Mouse (Mus musculus) forebrain, embryonic 16.5 days (tissue): ENCODE results near the gene Mogs. TPM values are rescaled to one million over a fixed set of nuclear protein-coding genes. Genes with fewer than 3 reads are reported as not detected.
A peak's percentile ranks its signal among the peaks of the same experiment; 100 is the strongest.

Source experiments
- ATAC-seq: fragments of 200-750 bp; cut with Nextera tagmentation; 2 replicates; pipeline ENCODE4 v1.8.0; 2017; ENCODE audit warnings: mild to moderate bottlenecking, moderate library complexity
- H3K27ac ChIP-seq: fragments of 300-500 bp; sonication (generic); 2 replicates; pipeline ENCODE4 v1.5.1; 2014; ENCODE audit warnings: low read length, control low read depth
- H3K27me3 ChIP-seq: fragments of 300-500 bp; sonication (generic); replicated peaks from 2 replicates; pipeline ENCODE4 v1.6.1; 2014; ENCODE audit warnings: low read length; ENCODE audit not compliant: control insufficient read depth, insufficient read depth
- H3K36me3 ChIP-seq: fragments of 300-500 bp; sonication (generic); 2 replicates; pipeline ENCODE4 v1.6.1; 2014; ENCODE audit not compliant: control insufficient read depth, insufficient read depth
- H3K4me1 ChIP-seq: fragments of 300-500 bp; sonication (generic); replicated peaks from 2 replicates; pipeline ENCODE4 v1.6.1; 2014; ENCODE audit warnings: low read length; ENCODE audit not compliant: control insufficient read depth, insufficient read depth
- H3K4me2 ChIP-seq: fragments of 300-500 bp; sonication (generic); 2 replicates; pipeline ENCODE4 v1.6.1; 2014; ENCODE audit warnings: mild to moderate bottlenecking, low read length, control low read depth
- H3K4me3 ChIP-seq: fragments of 300-500 bp; sonication (generic); replicated peaks from 2 replicates; pipeline ENCODE4 v1.5.1; 2014; ENCODE audit warnings: mild to moderate bottlenecking, low read length, control low read depth
- H3K9ac ChIP-seq: fragments of 300-500 bp; sonication (generic); replicated peaks from 2 replicates; pipeline ENCODE4 v1.6.1; 2014; ENCODE audit warnings: low read depth, low read length, control low read depth
- H3K9me3 ChIP-seq: fragments of 300-500 bp; sonication (generic); 2 replicates; pipeline ENCODE4 v1.6.1; 2016; ENCODE audit warnings: low read length; ENCODE audit not compliant: control insufficient read depth
- WGBS: fragments of 180-500 bp; shearing (Covaris S2); extraction: QIAGEN DNeasy Blood & Tissue Kit; methylation state at CpG from one replicate; pipeline ENCODE4 v1.1.7; 2014; 5-methylcytosine and 5-hydroxymethylcytosine counted together
- polyA plus RNA-seq: library from polyadenylated mRNA; unstranded; fragments of >200 nt; fragmentation: Nextera tagmentation; extraction: Ambion mirVana; gene quantifications from 2 replicates; pipeline ENCODE4 v1.2.1, GENCODE M21; 2015

Mogs gene
- polyA plus RNA-seq, 1 experiment from 2014 or later = 21.8 TPM

- H3K4me3 ChIP-seq = no peak overlapping the region
- no peak overlapping the region for H3K4me2 ChIP-seq
- no peak for ATAC-seq
- no peaks in the 10 kb centered on the region for H3K9me3 ChIP-seq
- peaks cover 27% of the 10 kb centered on the region for H3K4me1 ChIP-seq
- no peak overlapping the region for H3K9ac ChIP-seq
- WGBS = 25% methylated on average over 2 of the region's 2 CpGs
- H3K27me3 ChIP-seq = peaks cover 51% of the 10 kb centered on the region
- H3K36me3 ChIP-seq = no peaks in the 10 kb centered on the region
- no peak overlapping the region for H3K27ac ChIP-seq
Observed at GRCm38 (mm10) chr6:83074979-83075378, 40.3 kb upstream of the Mogs start.

GRCm38 (mm10) chr6:83077630-83078323 is 37.5 kb upstream of the Mogs start, which contains the start of gene Pcgf1:
Gene Pcgf1 (plus strand): TSS chr6:83077869.
- peak within 1 kb of the TSS; percentile 88 for H3K9ac ChIP-seq
- no peaks in the 10 kb centered on the region for H3K9me3 ChIP-seq
- peaks cover 36% of the 10 kb centered on the region for H3K27me3 ChIP-seq
- 0% methylated on average over 54 of the region's 54 CpGs for WGBS
- ATAC-seq = peak; percentile 75
- peaks cover 21% of the 10 kb centered on the region for H3K4me1 ChIP-seq
- peak within 1 kb of the TSS; percentile 94 for H3K27ac ChIP-seq
- H3K4me3 ChIP-seq = peak within 1 kb of the TSS; percentile 85
- peaks cover 8% of the 10 kb centered on the region for H3K36me3 ChIP-seq
- peak within 1 kb of the TSS; percentile 96 for H3K4me2 ChIP-seq

- Histone ChIP-seq H3K4me2 (peak overlapping the region; percentile 84), H3K9ac (peak overlapping the region; percentile 88), H3K9me3 (no peaks in the 10 kb centered on the region), H3K4me1 (peaks cover 21% of the 10 kb centered on the region), H3K27me3 (peaks cover 40% of the 10 kb centered on the region), H3K27ac (peak overlapping the region; percentile 94), H3K4me3 (peak overlapping the region; percentile 85), H3K36me3 (peaks cover 8% of the 10 kb centered on the region)
- ATAC-seq = peak; percentile 94
- WGBS = 0% methylated on average over 46 of the region's 46 CpGs
Observed at GRCm38 (mm10) chr6:83078324-83078858, 36.9 kb upstream of the Mogs start.

GRCm38 (mm10) chr6:83080210-83080609 is 35.1 kb upstream of the Mogs start:
- Histone ChIP-seq H3K4me2 (no peak overlapping the region), H3K9me3 (no peaks in the 10 kb centered on the region), H3K4me1 (peaks cover 21% of the 10 kb centered on the region), H3K36me3 (peaks cover 8% of the 10 kb centered on the region), H3K4me3 (no peak overlapping the region), H3K27me3 (peaks cover 39% of the 10 kb centered on the region), H3K27ac (no peak overlapping the region), H3K9ac (no peak overlapping the region)
- no peak for ATAC-seq
- WGBS = 95% methylated on average over 5 of the region's 5 CpGs

- Histone ChIP-seq H3K9ac (no peak overlapping the region), H3K4me2 (no peak overlapping the region), H3K36me3 (peaks cover 8% of the 10 kb centered on the region), H3K27me3 (peaks cover 48% of the 10 kb centered on the region), H3K27ac (no peak overlapping the region), H3K9me3 (no peaks in the 10 kb centered on the region), H3K4me1 (peaks cover 14% of the 10 kb centered on the region), H3K4me3 (no peak overlapping the region)
- WGBS = 6% methylated on average over 5 of the region's 5 CpGs
- no peak for ATAC-seq
Observed at GRCm38 (mm10) chr6:83083497-83083896, 31.8 kb upstream of the Mogs start.

GRCm38 (mm10) chr6:83084477-83084876 is 30.8 kb upstream of the Mogs start:
- Histone ChIP-seq H3K4me3 (no peak overlapping the region), H3K4me2 (no peak overlapping the region), H3K9ac (no peak overlapping the region), H3K36me3 (peaks cover 8% of the 10 kb centered on the region), H3K27ac (no peak overlapping the region), H3K27me3 (peaks cover 56% of the 10 kb centered on the region), H3K9me3 (no peaks in the 10 kb centered on the region), H3K4me1 (peaks cover 7% of the 10 kb centered on the region)
- WGBS = 2% methylated on average over 6 of the region's 6 CpGs
- no peak for ATAC-seq

GRCm38 (mm10) chr6:83086121-83087035 is 28.9 kb upstream of the Mogs start, which contains the start of gene Lbx2:
Gene Lbx2 (plus strand): TSS chr6:83086367.
- WGBS = 3% methylated on average over 41 of the region's 42 CpGs
- Histone ChIP-seq H3K27me3 (peaks cover 65% of the 10 kb centered on the region), H3K4me3 (no peak within 1 kb of the TSS), H3K9me3 (no peaks in the 10 kb centered on the region), H3K9ac (no peak within 1 kb of the TSS), H3K4me1 (no peaks in the 10 kb centered on the region; the same call in 1 of the 2 replicates), H3K4me2 (no peak within 1 kb of the TSS), H3K36me3 (peaks cover 4% of the 10 kb centered on the region), H3K27ac (no peak within 1 kb of the TSS)
- ATAC-seq = no peak

- no peaks in the 10 kb centered on the region for H3K9me3 ChIP-seq
- H3K27me3 ChIP-seq = peaks cover 64% of the 10 kb centered on the region
- no peaks in the 10 kb centered on the region; the same call in 1 of the 2 replicates for H3K36me3 ChIP-seq
- ATAC-seq = no peak
- no peak overlapping the region for H3K9ac ChIP-seq
- H3K4me1 ChIP-seq = no peaks in the 10 kb centered on the region; the same call in 1 of the 2 replicates
- H3K4me2 ChIP-seq = no peak overlapping the region
- WGBS = under 1% methylated on average over 47 of the region's 47 CpGs
- no peak overlapping the region for H3K27ac ChIP-seq
- no peak overlapping the region for H3K4me3 ChIP-seq
Observed at GRCm38 (mm10) chr6:83087205-83087925, 27.9 kb upstream of the Mogs start.
